Mouse (Mus musculus) lung, postnatal 0 days (tissue): ENCODE data around the gene Krt20.

Experiments used
- CTCF ChIP-seq: IDR thresholded peaks from 2 replicates; pipeline ENCODE4 v1.5.1; 2016; ENCODE audit warnings: antibody characterized with exemption, mild to moderate bottlenecking
- EP300 ChIP-seq: IDR thresholded peaks from 2 replicates; pipeline ENCODE4 v1.6.1; 2016; ENCODE audit warnings: antibody characterized with exemption, mild to moderate bottlenecking, control low read depth

DNA sequence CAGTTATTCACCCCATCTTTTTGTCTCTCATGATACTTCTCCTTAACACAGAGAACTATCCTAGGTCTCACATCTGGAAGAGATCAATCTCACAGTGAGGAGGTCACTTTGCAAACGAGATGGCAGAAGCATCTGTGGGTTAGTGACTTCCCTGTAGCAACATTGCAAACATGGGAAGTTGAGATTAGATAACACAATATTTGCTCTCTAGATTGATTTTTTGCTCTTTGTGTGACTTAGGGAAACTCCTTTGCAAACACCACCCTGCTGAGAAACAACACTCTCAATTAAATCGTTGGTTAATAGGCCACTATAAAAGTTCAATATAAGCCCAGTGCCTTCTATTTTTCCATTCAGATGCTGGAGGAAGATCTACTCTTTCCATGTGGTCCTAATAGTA is 10.8 kb upstream of the Krt20 start:
- no peak for TF ChIP-seq CTCF
- TF ChIP-seq EP300 = no peak
